Mouse (Mus musculus) liver, postnatal 0 days (tissue): ENCODE measurements at regions not wholly inside any gene's neighbourhood (a gene's known extent, or its start where the extent isn't known, plus 50 kb on each side); places are given as distances from the start of the nearest gene placed in this dataset.

Experiments
- CTCF ChIP-seq: sonication (generic); IDR thresholded peaks from 2 replicates; pipeline ENCODE4 v1.5.1; 2016; ENCODE audit warnings: antibody characterized with exemption, low read depth
- EP300 ChIP-seq: IDR thresholded peaks from 2 replicates; pipeline ENCODE4 v1.6.1; 2016; ENCODE audit warnings: antibody characterized with exemption, low read depth, mild to moderate bottlenecking

DNA sequence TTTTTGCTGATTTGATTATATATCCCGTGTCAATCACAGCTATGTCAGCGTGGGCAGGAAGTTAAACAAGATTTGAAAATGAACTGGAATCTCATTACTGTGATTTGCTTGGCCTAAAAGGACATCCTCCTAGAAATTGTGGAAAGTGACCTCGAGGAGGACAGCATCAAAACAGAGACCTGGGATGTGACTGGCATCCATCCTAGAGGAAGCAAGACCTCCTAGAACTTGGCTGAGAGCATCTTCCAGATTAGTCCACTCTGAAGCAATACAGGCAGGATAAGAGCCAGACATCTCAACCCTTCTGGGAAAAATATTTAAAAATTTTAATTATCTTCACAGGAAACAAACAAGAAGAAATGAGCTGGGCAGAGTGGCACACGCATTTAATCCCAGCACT lies 136.1 kb downstream of the Hs3st3b1 start:
- no peak for TF ChIP-seq CTCF
- no peak for TF ChIP-seq EP300
